Mouse (Mus musculus): ENCODE measurements at regions not wholly inside any gene's neighbourhood (a gene's known extent, or its start where the extent isn't known, plus 50 kb on each side); places are given as distances from the start of the nearest gene placed in this dataset.

- TF ChIP-seq CTCF (IDR thresholded peaks at IDR 0.05; ENCODE audit: control insufficient read depth, insufficient read depth, low read length) (no peak), POLR2A (IDR thresholded peaks at IDR 0.05; ENCODE audit: borderline replicate concordance, control insufficient read depth, low read depth, low read length) (no peak)
Measured at GRCm38 (mm10) chr7:115020023-115020422, 276.5 kb downstream of the Insc start.
